Mouse (Mus musculus): Measurements from ENCODE around the gene Tesk2. TPM values are rescaled to one million over a fixed set of nuclear protein-coding genes. Genes with fewer than 3 reads are reported as not detected.
A peak's percentile ranks its signal among the peaks of the same experiment; 100 is the strongest.
"Not testable (repeated sequence)": the region's sequence is repeated elsewhere in the genome, so short reads cannot be mapped to it uniquely, and the experiment has no call there.

The Tesk2 gene
- total RNA-seq, 2 experiments from 2014 or later, result 5.1 to 5.7 TPM

DNA sequence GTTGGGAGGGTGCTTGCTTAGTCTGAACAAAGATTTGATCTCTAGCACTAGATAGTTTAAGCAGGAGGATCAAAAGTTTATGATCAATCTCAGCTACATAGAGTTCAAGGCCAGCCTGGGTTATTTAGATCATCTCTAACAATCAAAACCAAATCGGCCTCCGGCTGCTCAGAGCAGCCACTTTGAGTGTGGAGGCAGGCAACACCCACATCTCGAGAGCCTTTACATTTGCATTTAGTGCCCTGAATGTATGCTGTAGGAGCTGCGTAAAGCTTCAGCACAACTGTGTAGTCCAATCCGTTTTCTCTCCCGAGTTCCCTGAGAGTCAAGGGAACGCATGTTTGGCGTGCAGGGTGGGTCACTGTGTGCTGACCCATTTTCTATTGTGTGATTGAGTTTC lies 71.7 kb downstream of the Tesk2 start:
- DNase-seq, result no peak

DNA sequence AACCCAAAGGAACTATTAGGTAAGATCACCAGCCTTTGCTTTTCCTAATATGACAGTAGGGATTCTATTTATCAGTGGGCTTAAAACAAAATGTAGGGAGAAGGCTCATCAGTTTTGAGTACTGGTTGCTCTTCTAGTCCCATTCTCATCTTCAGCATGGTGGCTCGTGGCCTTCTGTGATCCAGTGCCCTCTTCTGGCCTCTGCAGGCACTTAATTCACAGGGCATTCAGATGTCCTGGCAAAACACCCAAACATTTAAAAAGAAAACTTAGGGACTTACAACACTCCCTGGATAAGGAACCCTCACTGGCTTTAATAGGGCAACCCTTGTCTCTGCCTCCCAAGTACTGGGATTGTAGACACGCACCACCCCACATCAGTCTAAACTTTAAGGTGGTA lies 73.5 kb downstream of the Tesk2 start:
- DNase-seq, result no peak

DNA sequence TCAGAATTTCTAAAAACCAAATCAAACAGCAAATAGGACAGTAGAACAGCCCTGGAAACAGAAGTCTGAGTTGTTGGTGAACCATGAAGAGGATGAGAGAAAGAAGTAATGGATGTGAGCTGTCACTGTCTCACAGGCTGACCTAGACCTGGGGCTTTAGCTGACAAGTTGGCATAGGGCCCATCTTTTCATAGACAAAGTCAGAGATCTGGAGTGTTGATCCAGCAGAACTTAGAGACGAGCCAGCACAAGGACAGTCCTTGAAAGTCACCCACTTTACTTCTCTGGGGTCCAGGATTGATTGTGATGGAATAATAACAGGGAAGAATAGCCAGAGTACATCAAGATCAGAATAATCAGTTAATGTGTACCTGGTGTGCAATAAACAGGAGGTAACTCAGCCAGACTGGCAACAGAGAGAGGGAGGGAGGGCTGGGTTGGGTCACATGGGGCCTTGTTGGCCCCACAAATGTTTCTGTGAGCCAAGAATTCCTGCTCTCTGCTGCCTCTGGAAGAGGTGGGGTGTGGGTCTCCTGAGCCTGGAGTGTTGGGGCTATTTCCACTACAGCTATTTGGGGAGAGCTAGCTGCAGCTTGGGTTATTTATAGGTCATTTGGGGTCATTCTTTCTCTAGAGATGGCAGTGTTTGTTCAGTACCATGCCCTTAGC lies 75.8 kb downstream of the Tesk2 start:
- peak; percentile 51 for DNase-seq

DNA sequence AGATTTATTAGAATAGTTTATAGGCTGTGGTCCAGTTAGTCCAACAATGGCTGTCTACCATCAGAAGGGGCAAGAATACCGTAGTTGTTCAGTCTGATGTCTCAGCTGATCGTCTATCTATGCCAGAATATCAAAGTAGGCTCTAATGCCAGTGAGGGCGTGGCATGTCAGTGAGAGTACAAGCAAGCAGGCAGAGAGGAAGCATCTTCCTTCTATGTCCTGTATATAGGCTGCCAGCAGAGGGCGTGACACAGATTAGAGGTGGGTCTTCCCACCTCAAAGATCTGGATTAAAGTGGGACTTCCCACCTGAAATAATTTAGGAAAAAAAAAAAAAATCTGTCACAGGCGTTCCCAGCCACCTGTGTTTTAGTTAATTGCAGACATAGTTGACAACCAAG lies 79.2 kb downstream of the Tesk2 start:
- peak; percentile 24 for DNase-seq

DNA sequence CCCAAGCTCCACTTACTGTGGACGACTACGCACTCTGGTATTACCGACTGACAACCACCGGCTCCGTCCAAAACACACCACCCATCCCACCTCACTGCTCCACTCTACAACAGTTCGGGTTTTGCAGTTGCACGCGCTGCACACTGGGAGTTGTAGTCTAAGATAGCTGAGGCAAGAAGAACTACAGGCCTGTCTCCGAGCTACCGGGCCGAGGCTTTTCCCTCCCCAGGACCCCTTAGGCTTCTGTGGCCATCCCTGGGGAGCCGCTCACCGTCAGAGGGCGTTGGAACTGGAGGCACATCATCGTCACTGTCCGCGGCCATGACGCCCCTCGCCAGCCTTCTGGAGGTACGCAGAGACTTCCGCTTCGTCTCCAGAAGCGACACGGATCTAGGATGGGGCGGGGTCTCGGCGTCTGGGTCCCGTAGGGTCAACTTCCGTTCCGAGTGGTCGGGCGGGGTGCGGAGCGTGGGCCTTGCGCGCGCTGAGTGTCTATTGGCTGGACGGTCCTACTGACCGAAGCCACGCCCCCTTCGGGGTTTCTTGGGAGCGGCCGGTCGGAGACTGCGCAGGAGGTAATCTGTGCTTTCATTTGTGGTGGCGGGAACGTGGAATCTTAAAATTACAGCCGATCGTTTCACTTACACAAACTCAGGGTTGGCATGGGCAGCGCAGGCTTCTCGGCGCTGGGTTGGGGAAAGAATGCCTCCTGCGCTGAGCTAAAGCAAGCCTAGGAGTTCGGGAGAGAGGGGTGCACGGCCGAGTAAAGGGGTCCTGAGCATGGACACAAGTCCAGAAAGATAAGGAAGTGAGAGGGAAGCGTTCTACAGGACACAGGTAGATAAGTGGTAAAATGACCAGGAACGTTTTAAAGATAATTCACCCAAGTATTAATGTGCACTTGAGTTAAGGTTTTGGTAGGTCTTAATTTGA lies 86.7 kb downstream of the Tesk2 start, which contains the start of the genes Toe1 and Mutyh:
Gene Toe1 (minus strand): TSS at position 444 of the 933 bp plus-strand sequence.
Gene Mutyh (plus strand): TSS at position 527 of the 933 bp plus-strand sequence.
- DNase-seq, result peak; percentile 95

DNA sequence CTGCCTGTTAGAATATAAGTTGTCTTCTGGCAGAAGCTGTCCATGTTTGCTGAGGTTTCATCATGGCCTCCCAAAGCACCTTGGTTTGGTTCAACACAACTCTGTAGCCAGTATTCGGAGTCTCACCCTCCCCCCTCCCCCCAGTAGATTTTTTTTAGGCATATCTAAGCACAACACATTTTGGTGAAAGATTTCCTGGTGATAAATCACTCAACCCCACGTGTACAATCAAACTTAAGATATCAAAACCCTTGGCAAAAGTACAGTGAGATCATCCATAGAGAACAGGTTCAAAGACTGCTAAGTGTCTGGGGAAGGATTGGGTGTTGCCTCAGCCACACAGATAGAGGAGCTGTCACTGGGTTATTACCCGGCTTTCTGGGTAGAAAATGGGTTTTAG lies 90.3 kb downstream of the Tesk2 start:
- no peak for DNase-seq

DNA sequence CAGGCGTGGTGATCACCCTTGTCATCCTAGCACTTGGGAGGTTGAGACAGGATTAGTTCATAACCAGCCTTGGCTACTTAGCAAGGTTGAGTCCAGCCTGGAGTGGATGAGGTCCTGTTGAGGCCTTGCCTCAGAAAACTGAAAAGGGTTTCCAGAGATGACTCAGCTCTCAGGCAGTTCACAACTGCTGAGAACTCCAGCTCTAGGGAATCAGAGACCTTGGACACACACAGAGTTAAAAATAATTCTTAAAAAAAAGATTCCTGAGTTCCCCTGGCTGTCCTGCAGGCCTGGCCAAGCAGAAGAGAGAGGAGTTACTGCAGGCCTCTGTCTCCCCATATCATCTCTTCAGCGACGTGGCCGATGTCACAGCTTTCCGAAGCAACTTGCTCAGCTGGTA lies 94.5 kb downstream of the Tesk2 start:
- DNase-seq, result no peak

DNA sequence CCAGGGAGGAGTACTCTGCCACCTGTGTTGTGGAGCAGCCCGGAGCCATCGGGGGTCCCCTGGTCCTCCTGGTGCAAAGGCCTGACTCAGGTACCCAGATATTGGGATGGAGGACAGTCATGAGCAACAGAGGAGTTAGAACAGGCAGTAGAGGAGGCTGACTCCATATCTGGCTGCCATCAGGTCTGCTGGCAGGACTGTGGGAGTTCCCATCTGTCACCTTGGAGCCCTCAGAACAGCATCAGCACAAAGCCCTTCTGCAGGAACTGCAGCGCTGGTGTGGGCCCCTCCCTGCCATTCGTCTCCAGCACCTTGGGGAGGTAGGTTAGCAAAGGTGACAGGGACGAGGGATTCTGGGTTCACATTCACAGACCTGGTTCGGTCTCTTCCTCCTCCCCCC lies 96.7 kb downstream of the Tesk2 start:
- DNase-seq, result no peak

DNA sequence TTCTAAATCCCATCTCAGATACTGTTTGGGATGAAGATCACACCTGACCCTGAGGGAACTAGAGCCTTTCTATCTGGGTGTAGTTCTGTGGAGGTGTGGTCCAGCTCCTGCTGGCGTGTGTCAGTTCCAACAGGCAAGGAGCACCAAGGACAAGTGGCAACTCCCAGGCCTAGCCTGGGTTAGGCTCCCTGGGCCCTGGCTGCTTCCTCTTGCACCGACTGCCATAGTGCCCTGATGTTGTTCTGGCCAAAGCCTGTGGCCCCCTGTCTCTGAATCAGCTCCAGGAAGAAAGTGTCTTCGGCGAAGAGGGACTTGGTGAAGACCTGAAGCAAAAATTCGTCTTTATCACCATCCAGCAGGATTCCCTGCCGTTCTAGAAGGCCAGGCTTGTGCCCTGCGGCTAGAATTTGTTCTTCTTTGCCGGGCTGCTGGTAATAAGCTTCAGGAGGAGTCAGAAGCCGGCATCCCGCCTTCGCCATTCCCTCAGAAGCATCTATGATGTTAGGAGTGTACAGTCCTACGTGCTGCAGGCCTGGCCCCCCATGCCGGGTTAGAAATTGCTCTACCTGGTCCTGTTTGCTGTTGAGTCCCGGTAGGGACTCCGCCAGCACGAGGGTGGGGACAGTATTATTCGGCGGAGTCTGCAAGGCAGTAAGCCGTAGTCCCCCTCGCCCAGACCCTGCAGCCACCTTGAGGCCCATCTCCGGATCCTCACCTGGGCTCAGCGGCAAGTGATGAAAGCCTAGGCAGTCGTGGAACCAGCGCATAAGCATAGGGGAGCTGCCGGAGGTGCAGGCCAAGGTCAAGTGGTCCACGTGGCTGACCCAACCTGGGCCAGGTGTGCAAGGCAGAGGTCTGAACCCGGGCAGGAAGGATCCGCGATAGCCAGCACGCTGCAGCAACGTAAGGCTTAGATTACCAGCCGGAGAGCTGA lies 99.5 kb downstream of the Tesk2 start:
- no peak for DNase-seq

DNA sequence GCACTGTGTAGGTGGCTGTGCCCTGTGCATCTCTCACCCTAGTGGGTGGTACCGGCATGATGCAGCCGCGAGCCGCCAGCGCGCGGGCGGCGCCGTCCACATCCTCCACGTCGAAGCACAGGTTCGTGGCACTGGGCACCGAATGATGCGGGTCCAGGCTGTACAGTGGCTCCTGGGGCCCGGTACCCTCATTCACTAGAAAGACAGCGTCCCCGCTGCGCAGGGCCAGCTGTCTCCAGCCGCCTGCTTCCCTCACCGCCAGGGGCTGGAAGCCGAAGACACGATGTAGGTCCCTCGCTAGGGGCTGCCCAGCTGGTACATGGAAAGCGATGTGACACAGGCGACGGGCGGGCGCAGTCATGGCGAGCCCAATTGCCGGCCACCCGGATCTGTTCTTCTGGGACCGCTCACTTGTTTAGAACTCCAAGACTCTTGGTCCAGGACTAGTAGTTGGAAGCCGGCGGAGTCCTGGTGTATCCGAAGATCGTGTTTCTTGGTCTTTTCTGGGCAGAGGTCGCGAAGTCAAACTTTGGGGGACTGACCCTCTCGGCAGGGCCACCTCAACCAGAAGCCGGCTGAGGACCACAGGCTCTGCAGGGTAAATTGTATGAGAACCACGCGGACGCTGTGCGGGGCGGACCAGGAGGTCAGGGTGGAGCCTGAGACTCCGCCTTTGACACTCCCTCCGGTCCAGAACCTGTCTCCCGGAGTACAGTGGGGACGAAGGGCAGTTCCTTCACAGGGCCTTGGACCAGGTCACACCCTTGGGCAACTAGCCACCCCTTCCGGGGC lies 100.3 kb downstream of the Tesk2 start:
- peak; percentile 91 for DNase-seq

DNA sequence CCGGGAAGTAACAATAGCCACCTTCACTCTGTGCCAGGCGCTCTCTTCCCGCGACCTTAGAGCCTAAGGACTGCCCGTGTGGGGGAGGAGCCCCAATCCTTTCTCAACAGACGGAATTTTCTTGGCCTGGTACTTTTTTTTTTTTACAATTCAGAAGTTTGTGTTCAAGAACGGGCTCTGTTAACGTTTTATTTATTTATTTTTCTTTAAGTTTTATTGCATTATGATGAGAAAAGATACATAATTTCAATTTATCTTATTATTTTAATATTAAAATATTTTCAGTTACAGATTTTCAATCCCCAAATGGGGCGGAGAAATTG lies 100.9 kb downstream of the Tesk2 start, which contains the start of gene Hpdl:
Gene Hpdl (minus strand): TSS at position 14 of the 323 bp plus-strand sequence.
- no peak for DNase-seq

DNA sequence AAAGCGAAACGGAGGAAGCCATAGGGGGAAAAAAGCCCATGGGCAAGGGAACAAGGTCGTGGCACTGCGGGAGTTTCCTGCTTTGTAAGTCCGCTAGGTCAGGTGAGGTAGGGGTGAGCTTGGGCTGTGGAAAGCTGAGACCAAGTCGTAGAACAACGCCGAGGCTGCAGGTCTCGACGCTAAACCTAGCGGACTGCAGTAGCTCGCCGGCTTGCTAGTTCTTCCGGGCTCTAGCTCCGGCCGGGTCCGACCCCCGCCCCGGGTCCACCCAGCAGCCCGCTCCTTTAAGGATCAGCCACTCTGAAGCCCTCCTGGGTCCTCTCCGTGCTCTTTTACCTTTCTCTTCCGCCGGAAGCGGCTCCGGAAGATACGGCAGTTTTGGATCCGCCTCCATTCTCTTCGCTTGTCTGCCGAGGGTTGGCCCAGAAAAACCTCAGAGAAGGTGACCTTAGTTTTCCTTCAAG lies 103.8 kb downstream of the Tesk2 start:
- peak; percentile 85 for DNase-seq

DNA sequence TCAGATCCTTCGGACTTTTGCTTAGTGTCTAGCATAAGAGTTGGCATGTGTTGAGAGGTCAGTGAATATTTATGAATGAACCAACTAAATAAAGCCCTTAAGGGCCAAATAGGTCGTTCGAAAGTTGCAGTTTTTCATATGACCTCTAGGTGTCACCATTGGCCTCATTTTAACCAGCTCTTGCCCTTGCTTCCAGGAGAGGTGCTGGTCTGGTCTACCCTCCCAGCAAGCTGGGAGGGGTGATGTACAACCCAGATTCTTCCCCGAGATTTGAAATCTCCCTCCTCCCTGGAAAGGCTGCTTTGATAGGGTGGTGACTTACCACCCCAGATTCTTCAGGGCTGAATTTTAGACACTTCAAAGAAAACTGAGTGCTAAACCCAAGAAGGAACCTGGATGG lies 107.1 kb downstream of the Tesk2 start:
- DNase-seq, result peak; percentile 34

DNA sequence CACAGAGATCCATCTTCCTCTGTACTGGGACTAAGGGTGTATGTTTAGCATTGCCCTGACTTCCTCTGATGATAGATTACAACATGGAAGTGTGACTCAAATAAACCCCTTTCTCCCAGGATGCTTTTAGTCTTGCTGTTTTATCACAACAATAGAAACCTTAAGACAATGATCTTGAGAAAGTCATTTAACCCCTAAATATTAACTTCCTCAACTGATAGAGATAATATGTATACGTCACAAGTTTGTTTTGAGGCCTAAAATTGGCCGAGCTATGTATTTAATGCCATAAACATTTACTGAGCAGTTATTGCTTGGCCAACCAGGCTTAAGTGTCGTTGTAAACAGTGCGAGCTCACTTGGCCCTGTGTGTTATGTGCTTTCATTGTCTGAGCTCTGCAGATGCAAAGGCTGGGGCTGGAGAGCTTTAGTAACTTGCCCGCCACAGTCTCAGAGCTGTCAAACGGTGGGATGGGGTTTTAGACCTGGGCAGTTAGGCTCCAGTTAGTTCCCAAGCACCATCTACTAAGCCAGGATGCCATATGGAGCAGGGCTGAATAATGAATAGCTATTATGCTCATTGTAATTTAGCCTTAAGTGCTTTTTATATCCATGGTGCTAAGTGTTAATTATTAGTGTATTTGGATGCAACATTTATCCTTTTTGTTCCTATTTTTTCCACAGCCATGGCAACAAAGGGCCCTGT lies 108.8 kb downstream of the Tesk2 start:
- no peak for DNase-seq

DNA sequence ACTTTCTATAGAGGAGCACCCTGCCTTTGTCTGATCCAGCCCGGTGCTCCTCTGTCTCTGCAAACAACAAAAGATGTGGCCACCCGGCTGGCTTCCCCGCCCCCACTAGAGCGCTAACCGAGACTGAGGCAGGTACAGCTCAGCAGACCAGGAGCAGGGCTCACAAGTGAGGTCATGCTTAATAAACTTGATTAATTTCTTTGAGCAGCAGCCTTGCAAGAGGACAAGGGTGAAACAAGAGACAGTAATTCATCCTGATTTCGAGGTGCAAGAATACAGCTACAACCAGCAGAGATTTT lies 109.3 kb downstream of the Tesk2 start:
- DNase-seq, result no peak

DNA sequence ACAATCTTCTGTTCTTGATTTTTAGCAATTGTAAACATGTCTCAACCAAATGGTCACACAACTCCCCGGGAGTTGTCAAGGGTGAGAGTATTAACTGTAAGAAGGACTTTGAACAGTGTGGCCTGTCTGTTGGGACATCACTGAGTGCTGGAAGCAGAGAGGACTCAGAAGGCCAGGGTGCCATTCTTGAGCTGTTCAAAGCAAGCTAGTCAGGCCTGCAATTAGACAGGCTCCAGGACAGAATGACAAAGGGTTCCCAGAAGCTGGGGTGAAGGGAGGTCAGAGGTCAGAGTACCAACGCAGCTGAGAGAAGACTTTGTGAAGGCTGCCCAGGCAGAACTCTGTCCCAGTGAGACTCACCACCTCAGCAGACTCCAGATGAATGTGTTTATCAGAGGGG lies 118.3 kb downstream of the Tesk2 start:
- DNase-seq, result no peak

DNA sequence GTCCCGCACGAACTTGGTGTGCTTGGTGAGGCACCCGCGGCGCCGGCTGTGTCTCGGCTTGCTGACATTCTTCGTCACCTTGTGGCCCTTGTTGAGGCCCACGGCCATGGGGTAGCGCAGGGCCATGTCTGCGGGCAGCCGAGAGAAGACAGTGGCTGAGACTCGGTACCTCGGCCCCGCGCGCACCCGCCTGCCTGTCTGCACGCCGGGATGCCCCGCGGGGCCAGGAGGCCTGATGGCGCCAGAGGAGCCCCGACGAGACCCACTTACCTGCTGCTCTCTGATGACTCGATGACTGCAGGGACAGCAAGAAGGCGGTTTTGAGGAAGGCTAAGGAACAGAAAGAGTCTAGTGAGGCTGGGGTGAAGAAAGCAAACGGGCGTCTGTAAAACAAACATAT lies 119.3 kb downstream of the Tesk2 start:
- DNase-seq, result not testable (repeated sequence)

DNA sequence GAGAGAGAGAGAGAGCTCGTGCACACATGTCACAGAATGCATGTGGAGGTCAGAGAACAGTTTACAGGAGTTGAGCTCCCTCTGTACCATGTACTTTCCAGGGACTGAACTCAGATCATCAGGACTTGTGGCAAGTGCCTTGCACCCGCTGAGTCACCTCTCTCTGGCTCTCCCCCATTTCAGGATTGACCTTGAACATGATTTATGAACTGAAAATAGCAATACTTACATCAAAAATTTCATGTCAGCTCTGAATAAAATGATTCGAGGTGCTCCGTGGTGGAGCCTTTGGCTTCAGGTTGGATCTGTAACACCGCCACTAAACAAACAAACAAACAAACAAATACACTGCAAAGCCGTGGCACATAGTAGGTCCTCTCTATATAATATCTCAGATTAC lies 120.1 kb downstream of the Tesk2 start:
- no peak for DNase-seq

DNA sequence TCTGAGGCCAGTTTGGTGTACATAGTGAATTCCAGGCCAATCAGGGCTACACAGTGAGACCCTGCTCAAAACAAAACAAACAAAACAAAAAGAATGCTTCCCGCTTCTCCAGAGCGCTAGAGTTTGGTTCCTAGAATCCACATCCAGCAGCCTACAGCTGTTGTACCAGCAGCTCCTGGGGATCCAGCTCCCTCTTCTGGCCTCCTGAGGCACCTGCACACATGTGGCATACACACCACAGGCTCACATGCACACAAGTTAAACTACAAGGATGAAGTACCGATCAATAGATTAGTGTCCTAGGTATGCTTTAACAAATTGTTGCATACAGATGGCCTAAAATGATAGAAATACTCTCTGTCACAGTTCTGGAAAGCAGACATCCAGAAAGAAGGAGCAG lies 123.6 kb downstream of the Tesk2 start:
- no peak for DNase-seq

DNA sequence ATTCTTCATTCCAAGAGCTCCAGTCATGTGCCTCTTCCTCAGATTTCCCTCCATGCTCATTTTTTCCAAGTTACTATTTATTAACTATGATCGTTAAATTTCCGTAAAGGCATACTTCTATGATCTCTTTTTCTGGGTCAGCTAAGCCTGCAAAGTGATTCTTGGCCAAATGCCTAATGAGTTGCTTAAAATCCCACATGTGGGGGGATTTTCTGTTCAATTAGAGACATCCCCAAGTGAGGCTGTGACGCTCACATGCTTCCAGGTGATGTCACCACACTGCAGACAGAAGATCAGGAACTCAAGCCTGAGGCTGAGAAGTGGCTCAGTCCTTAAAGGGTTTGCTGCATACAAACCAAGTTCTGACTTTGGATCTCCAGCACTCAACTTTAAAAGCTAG lies 129.2 kb downstream of the Tesk2 start:
- no peak for DNase-seq

DNA sequence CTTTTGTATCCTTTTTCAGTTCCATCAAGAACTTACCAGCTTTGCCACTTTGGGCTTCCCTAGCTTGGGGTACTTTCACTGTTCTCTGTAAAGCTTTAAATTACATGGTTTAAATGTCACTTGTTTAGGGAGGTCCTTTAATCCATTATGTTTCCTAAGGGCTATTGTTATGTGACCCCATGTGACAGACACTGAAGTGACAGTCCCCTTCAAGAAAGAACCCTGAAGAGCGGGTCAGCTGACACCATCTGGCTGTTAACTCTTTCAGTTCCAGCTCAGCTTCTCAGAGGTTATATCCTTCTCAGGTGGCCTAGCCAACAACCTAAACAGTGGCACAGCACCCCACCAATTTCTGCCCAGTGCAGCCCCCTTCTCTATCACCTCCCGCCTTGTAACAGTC lies 133.5 kb downstream of the Tesk2 start:
- no peak for DNase-seq
